Comparison of ENCODE assay signal across 8 mouse cellular contexts in the genomic region with DNA sequence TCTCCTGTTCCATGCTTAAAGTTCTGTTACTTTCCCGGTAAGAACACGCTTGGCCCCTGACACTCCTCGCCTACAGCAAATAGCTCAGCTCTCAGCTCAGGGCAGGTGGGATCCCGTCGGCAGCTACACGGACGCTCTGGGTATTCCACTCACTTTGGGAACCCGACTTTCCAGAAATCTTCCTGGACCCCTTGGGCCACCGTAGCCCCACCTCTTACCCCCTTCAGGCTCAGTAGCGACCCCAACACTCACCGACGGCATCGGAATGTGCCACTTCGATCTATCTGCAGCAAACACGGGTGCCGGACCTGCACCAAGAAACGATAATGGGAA. TPM values are rescaled to one million over a fixed set of nuclear protein-coding genes. Genes with fewer than 3 reads are reported as not detected.
DNase-seq lines count a peak whose midpoint lies in the region; ATAC-seq and TF ChIP-seq lines count a peak whose summit lies in the region.

A gene (plus strand): TSS at position 244 of the 333 bp plus-strand sequence.

- under 1% methylated on average over 17 of the region's 17 CpGs for WGBS in forebrain, postnatal 0 days
- under 1% methylated on average over 17 of the region's 17 CpGs for WGBS in hindbrain, embryonic 15.5 days

- no peaks in the 10 kb centered on the region for H3K36me3 ChIP-seq in forebrain, postnatal 0 days (ENCODE audit: insufficient read depth)
- no peaks in the 10 kb centered on the region for H3K36me3 ChIP-seq in hindbrain, embryonic 15.5 days
- peaks cover 29% of the 10 kb centered on the region for H3K36me3 ChIP-seq in megakaryocyte, embryonic 14.5 days (replicated peaks; ENCODE audit: low read length)

- H3K4me1 ChIP-seq in forebrain, postnatal 0 days (ENCODE audit: insufficient read depth) = peaks cover 4% of the 10 kb centered on the region; the same call in 1 of the 2 replicates
- H3K4me1 ChIP-seq in hindbrain, embryonic 15.5 days (replicated peaks) = peaks cover 29% of the 10 kb centered on the region
- H3K4me1 ChIP-seq in megakaryocyte, embryonic 14.5 days = peaks cover 26% of the 10 kb centered on the region

- peak within 1 kb of the TSS; percentile 69 for H3K4me2 ChIP-seq in forebrain, postnatal 0 days (ENCODE audit: low read depth)
- H3K4me2 ChIP-seq in hindbrain, embryonic 15.5 days = peak within 1 kb of the TSS; percentile 69

- H3K4me3 ChIP-seq in forebrain, postnatal 0 days (ENCODE audit: low read depth, low read length) = peak within 1 kb of the TSS; percentile 74
- H3K4me3 ChIP-seq in hindbrain, embryonic 15.5 days = peak within 1 kb of the TSS; percentile 90
- peak within 1 kb of the TSS; percentile 96 for H3K4me3 ChIP-seq in megakaryocyte, embryonic 14.5 days (replicated peaks)

- ATAC-seq in forebrain, postnatal 0 days = peak; percentile 80
- ATAC-seq in hindbrain, embryonic 15.5 days (ENCODE audit: low FRiP score, low read depth) = peak; percentile 88

- no peaks in the 10 kb centered on the region for H3K9me3 ChIP-seq in forebrain, postnatal 0 days (ENCODE audit: low read length)
- H3K9me3 ChIP-seq in hindbrain, embryonic 15.5 days = no peaks in the 10 kb centered on the region
- no peaks in the 10 kb centered on the region for H3K9me3 ChIP-seq in megakaryocyte, embryonic 14.5 days

- no peak for DNase-seq in layer of hippocampus, adult 8-10 months (ENCODE audit: low spot score in 2 of 2)
- DNase-seq in layer of hippocampus, postnatal 10 days (ENCODE audit: low spot score in 2 of 2) = no peak
- no peak for DNase-seq in adrenal gland, adult 2 months
- DNase-seq in forebrain, postnatal 0 days = no peak
- no peak for DNase-seq in cerebellum, adult 11 months
- DNase-seq in spleen, postnatal 36 days (ENCODE audit: low spot score in 2 of 2) = no peak

- TF ChIP-seq CTCF in forebrain, postnatal 0 days (IDR thresholded peaks at IDR 0.05; ENCODE audit: low read depth) = peak; percentile 35; the same call in 1 of the 2 replicates

- no peaks in the 10 kb centered on the region for H3K27me3 ChIP-seq in forebrain, postnatal 0 days (ENCODE audit: insufficient read depth, low read length)
- H3K27me3 ChIP-seq in hindbrain, embryonic 15.5 days = no peaks in the 10 kb centered on the region
- H3K27me3 ChIP-seq in megakaryocyte, embryonic 14.5 days (replicated peaks) = no peaks in the 10 kb centered on the region

- peak within 1 kb of the TSS; percentile 60 for H3K9ac ChIP-seq in forebrain, postnatal 0 days
- peak within 1 kb of the TSS; percentile 77 for H3K9ac ChIP-seq in hindbrain, embryonic 15.5 days

- H3K27ac ChIP-seq in forebrain, postnatal 0 days (ENCODE audit: low read depth, low read length) = peak within 1 kb of the TSS; percentile 87
- peak within 1 kb of the TSS; percentile 92 for H3K27ac ChIP-seq in hindbrain, embryonic 15.5 days (replicated peaks)

RNA-seq across cellular contexts. Expression of the gene that starts here (rescaled TPM):
- 10 to 100 TPM; 12.1 to 19.1 (median 15.2) TPM for total RNA-seq in layer of hippocampus, adult 8-10 months (2022)
- 10 to 100 TPM in 1 of 2 experiments, 1 to 10 TPM in 1; 7.8 to 10.8 TPM for total RNA-seq in layer of hippocampus, postnatal 10 days (2021)
- 10 to 100 TPM; 40.0 to 42.3 TPM for total RNA-seq in adrenal gland, adult 2 months (2021)
- 11.0 and 11.5 TPM in 2 replicates for polyA plus RNA-seq in adrenal gland, adult 2 months (2012; rRNA removed)
- total RNA-seq in forebrain, postnatal 0 days (2014; rRNA removed) = 5.8 and 7.7 TPM in 2 replicates
- 5.2 and 6.9 TPM in 2 replicates for polyA plus RNA-seq in forebrain, postnatal 0 days (2015; fragmentation: Nextera tagmentation; extraction: Ambion mirVana)
- 8.3 and 11.1 TPM in 2 replicates for polyA plus RNA-seq in hindbrain, embryonic 15.5 days (2015; fragmentation: Nextera tagmentation; extraction: Ambion mirVana)
- 0.86 TPM in 1 of 2 replicates, not detected in the other for polyA plus RNA-seq in megakaryocyte, embryonic 14.5 days (2012; ENCODE audit: insufficient read depth, low replicate concordance)
